Mouse (Mus musculus): ENCODE data around the gene Ifitm10. TPM values are rescaled to one million over a fixed set of nuclear protein-coding genes. Genes with fewer than 3 reads are reported as not detected.
"Not testable (repeated sequence)": the region's sequence is repeated elsewhere in the genome, so short reads cannot be mapped to it uniquely, and the experiment has no call there.

Ifitm10 gene
- polyA plus RNA-seq, 1 experiment = 36.7 TPM

GRCm38 (mm10) chr7:142326714-142327445, 46.7 kb downstream of the Ifitm10 start:
- DNase-seq (ENCODE audit: extremely low spot score in 1 of 2, low spot score in 1 of 2) = no peak

GRCm38 (mm10) chr7:142323396-142324117, 50.0 kb downstream of the Ifitm10 start:
- peak in 1 of 2 experiments; percentile 13 for DNase-seq (ENCODE audit: extremely low spot score in 1 of 2, low spot score in 1 of 2)

GRCm38 (mm10) chr7:142322641-142323040, 50.9 kb downstream of the Ifitm10 start:
- DNase-seq (ENCODE audit: extremely low spot score in 1 of 2, low spot score in 1 of 2) = no peak

- not testable (repeated sequence) for DNase-seq (ENCODE audit: extremely low spot score in 1 of 2, low spot score in 1 of 2)
These were observed 51.8 kb downstream of the Ifitm10 start for GRCm38 (mm10) chr7:142321637-142322306.

GRCm38 (mm10) chr7:142320906-142321305, 52.6 kb downstream of the Ifitm10 start:
- DNase-seq (ENCODE audit: extremely low spot score in 1 of 2, low spot score in 1 of 2) = no peak

GRCm38 (mm10) chr7:142319124-142319523, 54.4 kb downstream of the Ifitm10 start:
- peak in 1 of 2 experiments; percentile 27 for DNase-seq (ENCODE audit: extremely low spot score in 1 of 2, low spot score in 1 of 2)

- no peak for DNase-seq (ENCODE audit: extremely low spot score in 1 of 2, low spot score in 1 of 2)
These were observed 56.3 kb downstream of the Ifitm10 start for GRCm38 (mm10) chr7:142317216-142317615.

GRCm38 (mm10) chr7:142316558-142316957, 57.0 kb downstream of the Ifitm10 start:
- peak in 1 of 2 experiments; percentile 61 for DNase-seq (ENCODE audit: extremely low spot score in 1 of 2, low spot score in 1 of 2)

GRCm38 (mm10) chr7:142314600-142315285, 58.8 kb downstream of the Ifitm10 start:
- DNase-seq (ENCODE audit: extremely low spot score in 1 of 2, low spot score in 1 of 2) = no peak

GRCm38 (mm10) chr7:142303929-142304328, 69.6 kb downstream of the Ifitm10 start:
- not testable (repeated sequence) for DNase-seq (ENCODE audit: extremely low spot score in 1 of 2, low spot score in 1 of 2)

GRCm38 (mm10) chr7:142303249-142303648, 70.3 kb downstream of the Ifitm10 start, which contains the start of gene Krtap5-4:
Gene Krtap5-4 (plus strand): TSS chr7:142303549.
- no peak for DNase-seq (ENCODE audit: extremely low spot score in 1 of 2, low spot score in 1 of 2)

GRCm38 (mm10) chr7:142297018-142297417, 76.5 kb downstream of the Ifitm10 start, which contains the start of gene Krtap5-1:
Gene Krtap5-1 (minus strand): TSS chr7:142297118.
- not testable (repeated sequence) for DNase-seq (ENCODE audit: extremely low spot score in 1 of 2, low spot score in 1 of 2)

GRCm38 (mm10) chr7:142296108-142296507, 77.4 kb downstream of the Ifitm10 start:
- DNase-seq (ENCODE audit: extremely low spot score in 1 of 2, low spot score in 1 of 2) = not testable (repeated sequence)

GRCm38 (mm10) chr7:142295418-142295817, 78.1 kb downstream of the Ifitm10 start:
- DNase-seq (ENCODE audit: extremely low spot score in 1 of 2, low spot score in 1 of 2) = no peak

- peak in 1 of 2 experiments; percentile 39 for DNase-seq (ENCODE audit: extremely low spot score in 1 of 2, low spot score in 1 of 2)
These were observed 79.7 kb downstream of the Ifitm10 start for GRCm38 (mm10) chr7:142293851-142294250.

GRCm38 (mm10) chr7:142285910-142286612, 87.5 kb downstream of the Ifitm10 start:
- DNase-seq (ENCODE audit: extremely low spot score in 1 of 2, low spot score in 1 of 2) = not testable (repeated sequence)

GRCm38 (mm10) chr7:142285130-142285835, 88.3 kb downstream of the Ifitm10 start:
- peak in 1 of 2 experiments; percentile 19 for DNase-seq (ENCODE audit: extremely low spot score in 1 of 2, low spot score in 1 of 2)

- DNase-seq (ENCODE audit: extremely low spot score in 1 of 2, low spot score in 1 of 2) = peak; percentile 72 to 95
These were observed 88.9 kb downstream of the Ifitm10 start for GRCm38 (mm10) chr7:142284615-142285080.

- DNase-seq (ENCODE audit: extremely low spot score in 1 of 2, low spot score in 1 of 2) = peak in 1 of 2 experiments; percentile 31
These were observed 89.4 kb downstream of the Ifitm10 start for GRCm38 (mm10) chr7:142284023-142284591.
